Mouse (Mus musculus) lung, embryonic 16.5 days (tissue): ENCODE measurements around the gene Poc1b. TPM values are rescaled to one million over a fixed set of nuclear protein-coding genes. Genes with fewer than 3 reads are reported as not detected.
A peak's percentile ranks its signal among the peaks of the same experiment; 100 is the strongest.

Experiments used
- ATAC-seq: fragments of 200-750 bp; cut with Nextera tagmentation; 2 replicates; pipeline ENCODE4 v1.8.0; 2017; ENCODE audit warnings: low read depth, mild to moderate bottlenecking, moderate library complexity
- H3K27ac ChIP-seq: fragments of 300-500 bp; sonication (generic); 2 replicates; pipeline ENCODE4 v1.5.1; 2014; ENCODE audit warnings: mild to moderate bottlenecking, control low read depth, low read length
- H3K27me3 ChIP-seq: fragments of 300-500 bp; sonication (generic); 2 replicates; pipeline ENCODE4 v1.6.1; 2014; ENCODE audit warnings: low read depth, low read length, mixed read lengths; ENCODE audit not compliant: control insufficient read depth, insufficient read depth
- H3K36me3 ChIP-seq: fragments of 300-500 bp; sonication (generic); 2 replicates; pipeline ENCODE4 v1.6.1; 2014; ENCODE audit warnings: low read length; ENCODE audit not compliant: control insufficient read depth, insufficient read depth
- H3K4me1 ChIP-seq: fragments of 300-500 bp; sonication (generic); replicated peaks from 2 replicates; pipeline ENCODE4 v1.6.1; 2014; ENCODE audit warnings: low read length, mixed read lengths; ENCODE audit not compliant: control insufficient read depth, insufficient read depth
- H3K4me2 ChIP-seq: fragments of 300-500 bp; sonication (generic); 2 replicates; pipeline ENCODE4 v1.6.1; 2014; ENCODE audit warnings: low read depth, low read length, control low read depth
- H3K4me3 ChIP-seq: fragments of 300-500 bp; sonication (generic); 2 replicates; pipeline ENCODE4 v1.5.1; 2014; ENCODE audit warnings: mild to moderate bottlenecking, low read length, control low read depth
- H3K9ac ChIP-seq: fragments of 300-500 bp; sonication (generic); 2 replicates; pipeline ENCODE4 v1.6.1; 2014; ENCODE audit warnings: low read length, control low read depth
- H3K9me3 ChIP-seq: fragments of 300-500 bp; sonication (generic); 2 replicates; pipeline ENCODE4 v1.6.1; 2016; ENCODE audit warnings: low read length; ENCODE audit not compliant: control insufficient read depth
- WGBS: fragments of 180-500 bp; shearing (Covaris S2); extraction: QIAGEN DNeasy Blood & Tissue Kit; methylation state at CpG from one replicate; pipeline ENCODE4 v1.1.7; 2014; 5-methylcytosine and 5-hydroxymethylcytosine counted together
- polyA plus RNA-seq: library from polyadenylated mRNA; unstranded; fragments of >200 nt; fragmentation: Nextera tagmentation; extraction: Ambion mirVana; gene quantifications from 2 replicates; pipeline ENCODE4 v1.2.1, GENCODE M21; 2015

Gene Poc1b
- polyA plus RNA-seq, 1 experiment from 2014 or later: 22.7 TPM

- Histone ChIP-seq H3K9ac (no peak overlapping the region), H3K27me3 (no peaks in the 10 kb centered on the region), H3K4me3 (no peak overlapping the region), H3K4me1 (peaks cover 4% of the 10 kb centered on the region; the same call in 1 of the 2 replicates), H3K36me3 (0 out of 2 replicates have a peak, but pooled peaks cover 8% of the 10 kb centered on the region), H3K27ac (no peak overlapping the region), H3K4me2 (no peak overlapping the region), H3K9me3 (no peaks in the 10 kb centered on the region)
- ATAC-seq: no peak
- WGBS: 38% methylated on average over 8 of the region's 8 CpGs
These were observed 55.2 kb downstream of the Poc1b start for GRCm38 (mm10) chr10:99161987-99162582.

- H3K9ac ChIP-seq: no peak overlapping the region
- WGBS: 87% methylated on average over 5 of the region's 5 CpGs
- no peak overlapping the region for H3K4me3 ChIP-seq
- ATAC-seq: no peak
- no peak overlapping the region for H3K27ac ChIP-seq
- 0 out of 2 replicates have a peak, but pooled peaks cover 8% of the 10 kb centered on the region for H3K36me3 ChIP-seq
- peaks cover 4% of the 10 kb centered on the region; the same call in 1 of the 2 replicates for H3K4me1 ChIP-seq
- no peaks in the 10 kb centered on the region for H3K27me3 ChIP-seq
- H3K4me2 ChIP-seq: no peak overlapping the region
- no peaks in the 10 kb centered on the region for H3K9me3 ChIP-seq
These were observed 56.2 kb downstream of the Poc1b start for GRCm38 (mm10) chr10:99163002-99163401.

GRCm38 (mm10) chr10:99164871-99165477 lies 58.1 kb downstream of the Poc1b start:
- H3K27ac ChIP-seq: no peak overlapping the region
- no peaks in the 10 kb centered on the region for H3K27me3 ChIP-seq
- H3K4me1 ChIP-seq: peaks cover 14% of the 10 kb centered on the region
- H3K36me3 ChIP-seq: 0 out of 2 replicates have a peak, but pooled peaks cover 4% of the 10 kb centered on the region
- H3K4me3 ChIP-seq: no peak overlapping the region
- H3K9ac ChIP-seq: peak overlapping the region; percentile 47; the same call in 1 of the 2 replicates
- H3K4me2 ChIP-seq: peak overlapping the region; percentile 48
- ATAC-seq: peak; percentile 53; the same call in 1 of the 2 replicates
- 27% methylated on average over 13 of the region's 13 CpGs for WGBS
- H3K9me3 ChIP-seq: no peaks in the 10 kb centered on the region

DNA sequence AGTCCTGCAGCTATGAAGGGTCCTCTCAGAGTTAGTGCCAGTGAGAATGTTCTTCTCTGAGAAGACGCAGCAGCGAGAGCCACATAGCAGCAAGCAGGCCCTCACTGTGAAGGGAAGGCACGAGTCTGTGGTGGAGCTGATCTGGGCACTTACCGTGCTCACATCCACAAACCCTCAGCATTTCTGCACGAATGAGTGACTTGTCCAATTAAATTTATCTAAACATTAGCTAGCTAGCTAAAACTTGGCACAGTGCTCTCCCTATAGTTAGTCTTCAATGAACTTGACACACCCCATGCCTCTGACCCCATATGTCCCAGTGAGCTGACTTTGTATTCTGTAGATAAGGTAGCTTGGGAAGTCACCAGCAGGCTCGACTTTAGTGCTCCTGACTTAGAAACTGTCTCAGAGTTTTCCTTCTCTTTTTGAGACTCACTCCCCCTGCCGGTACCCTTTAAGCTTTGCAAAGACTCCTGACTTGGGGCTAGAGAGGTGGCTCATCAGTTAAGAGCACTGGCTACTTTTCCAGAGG lies 59.0 kb downstream of the Poc1b start:
- WGBS: 50% methylated on average over 7 of the region's 7 CpGs
- no peak overlapping the region for H3K4me2 ChIP-seq
- no peak overlapping the region for H3K4me3 ChIP-seq
- H3K9ac ChIP-seq: no peak overlapping the region
- no peaks in the 10 kb centered on the region for H3K9me3 ChIP-seq
- ATAC-seq: peak; percentile 22; the same call in 1 of the 2 replicates
- no peaks in the 10 kb centered on the region for H3K36me3 ChIP-seq
- no peaks in the 10 kb centered on the region for H3K27me3 ChIP-seq
- peak overlapping the region; percentile 67 for H3K27ac ChIP-seq
- H3K4me1 ChIP-seq: peaks cover 14% of the 10 kb centered on the region

DNA sequence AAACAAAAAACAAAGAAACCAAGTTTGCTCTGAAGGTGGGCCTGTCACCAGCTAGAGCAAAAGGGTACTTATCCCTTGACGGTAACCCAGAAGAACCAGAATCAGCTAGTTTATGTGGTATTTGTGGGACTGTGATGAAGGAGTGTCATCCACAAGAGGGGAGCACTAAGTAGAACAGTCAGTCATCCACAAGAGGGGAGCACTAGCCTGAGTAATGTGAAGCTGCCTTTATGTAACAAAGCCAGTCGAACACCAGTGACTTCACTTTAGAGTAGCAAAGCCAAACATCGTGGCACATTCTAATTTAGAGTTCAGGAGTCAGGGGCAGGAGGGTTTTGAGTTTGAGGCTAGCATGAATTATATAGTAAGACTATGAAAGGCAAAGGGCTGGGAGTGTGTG lies 59.6 kb downstream of the Poc1b start:
- 45% methylated on average over 3 of the region's 3 CpGs for WGBS
- Histone ChIP-seq H3K4me1 (peaks cover 19% of the 10 kb centered on the region), H3K9ac (no peak overlapping the region), H3K27me3 (no peaks in the 10 kb centered on the region), H3K9me3 (no peaks in the 10 kb centered on the region), H3K27ac (no peak overlapping the region), H3K4me3 (no peak overlapping the region), H3K4me2 (no peak overlapping the region), H3K36me3 (no peaks in the 10 kb centered on the region)
- peak; percentile 55 for ATAC-seq

DNA sequence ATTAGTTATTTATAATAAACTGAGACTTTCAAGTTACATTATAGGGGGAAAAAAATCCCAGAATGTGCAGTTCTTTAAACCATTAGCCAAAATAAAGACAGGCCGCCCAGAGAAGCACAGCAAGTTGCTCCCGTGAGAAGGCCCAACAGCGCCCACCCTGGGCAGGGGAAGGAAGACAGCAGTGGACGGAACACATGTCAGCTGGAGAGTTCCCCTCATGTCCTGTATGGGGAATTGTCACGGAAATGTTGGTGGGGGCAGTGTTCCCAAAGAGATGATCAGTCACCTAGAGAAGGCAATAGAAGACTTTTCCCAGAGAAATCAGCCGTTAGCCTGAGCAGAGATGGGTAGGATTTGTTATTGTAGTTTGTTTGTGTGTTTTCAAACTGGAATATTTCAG lies 61.6 kb downstream of the Poc1b start:
- WGBS: 62% methylated on average over 6 of the region's 6 CpGs
- Histone ChIP-seq H3K36me3 (no peaks in the 10 kb centered on the region), H3K9ac (no peak overlapping the region), H3K4me3 (no peak overlapping the region), H3K4me1 (peaks cover 35% of the 10 kb centered on the region), H3K27ac (no peak overlapping the region), H3K9me3 (no peaks in the 10 kb centered on the region), H3K27me3 (no peaks in the 10 kb centered on the region), H3K4me2 (no peak overlapping the region)
- ATAC-seq: no peak

- no peaks in the 10 kb centered on the region for H3K9me3 ChIP-seq
- no peak overlapping the region for H3K4me3 ChIP-seq
- no peaks in the 10 kb centered on the region for H3K27me3 ChIP-seq
- H3K9ac ChIP-seq: peak overlapping the region; percentile 46
- H3K4me1 ChIP-seq: peaks cover 35% of the 10 kb centered on the region
- H3K4me2 ChIP-seq: no peak overlapping the region
- H3K36me3 ChIP-seq: no peaks in the 10 kb centered on the region
- ATAC-seq: no peak
- H3K27ac ChIP-seq: peak overlapping the region; percentile 82
- 63% methylated on average over 11 of the region's 11 CpGs for WGBS
These were observed 62.3 kb downstream of the Poc1b start for GRCm38 (mm10) chr10:99168840-99169764.

DNA sequence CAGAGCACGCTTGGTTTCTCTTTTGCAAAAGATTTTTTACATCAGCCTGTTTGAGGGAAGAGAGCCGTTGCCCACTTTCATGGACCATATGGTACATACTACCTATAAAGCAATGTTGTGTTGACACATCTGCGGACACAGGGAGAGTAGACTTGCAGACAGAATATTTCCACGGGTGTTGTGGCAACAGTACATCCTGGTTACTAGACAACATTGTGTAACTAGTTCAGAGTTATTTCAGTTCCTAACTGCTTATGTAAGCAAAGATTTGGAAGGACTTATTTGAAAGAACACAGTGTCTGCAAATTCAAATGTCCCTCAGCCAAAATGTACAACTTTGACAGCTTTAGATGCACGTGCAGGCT lies 62.9 kb downstream of the Poc1b start:
- 47% methylated on average over 5 of the region's 5 CpGs for WGBS
- peak overlapping the region; percentile 82 for H3K27ac ChIP-seq

More for the DNA sequence above, 62.9 kb downstream of the Poc1b start:
- ATAC-seq: peak; percentile 60
- no peaks in the 10 kb centered on the region for H3K27me3 ChIP-seq
- no peaks in the 10 kb centered on the region for H3K9me3 ChIP-seq
- H3K4me3 ChIP-seq: no peak overlapping the region
- no peak overlapping the region; the same call in 1 of the 2 replicates for H3K9ac ChIP-seq
- H3K4me1 ChIP-seq: peaks cover 35% of the 10 kb centered on the region
- H3K4me2 ChIP-seq: no peak overlapping the region
- H3K36me3 ChIP-seq: no peaks in the 10 kb centered on the region
